Mouse (Mus musculus) heart, embryonic 16.5 days (tissue): ENCODE measurements around the gene Gm1043. TPM values are rescaled to one million over a fixed set of nuclear protein-coding genes. Genes with fewer than 3 reads are reported as not detected.

Experiments
- ATAC-seq: fragments of 200-750 bp; cut with Nextera tagmentation; replicated peaks from 2 replicates; pipeline ENCODE4 v1.8.0; 2017; ENCODE audit warnings: moderate number of reproducible peaks; ENCODE audit not compliant: insufficient read depth, low FRiP score; ENCODE audit errors: extremely low read depth
- H3K27ac ChIP-seq: fragments of 300-500 bp; sonication (generic); 2 replicates; pipeline ENCODE4 v1.5.1; 2014; ENCODE audit warnings: mild to moderate bottlenecking, low read length, control low read depth, moderate library complexity
- H3K27me3 ChIP-seq: fragments of 300-500 bp; sonication (generic); 2 replicates; pipeline ENCODE4 v1.6.1; 2014; ENCODE audit warnings: low read length, mixed read lengths; ENCODE audit not compliant: control insufficient read depth, insufficient read depth
- H3K36me3 ChIP-seq: fragments of 300-500 bp; sonication (generic); 2 replicates; pipeline ENCODE4 v1.6.1; 2014; ENCODE audit not compliant: control insufficient read depth, insufficient read depth
- H3K4me1 ChIP-seq: fragments of 300-500 bp; sonication (generic); 2 replicates; pipeline ENCODE4 v1.6.1; 2014; ENCODE audit warnings: low read length, mixed read lengths; ENCODE audit not compliant: control insufficient read depth, insufficient read depth
- H3K4me2 ChIP-seq: fragments of 300-500 bp; sonication (generic); 2 replicates; pipeline ENCODE4 v1.6.1; 2014; ENCODE audit warnings: low read depth, mild to moderate bottlenecking, control low read depth, low read length
- H3K4me3 ChIP-seq: fragments of 300-500 bp; sonication (generic); 2 replicates; pipeline ENCODE4 v1.5.1; 2014; ENCODE audit warnings: mild to moderate bottlenecking, control low read depth, low read length
- H3K9ac ChIP-seq: fragments of 300-500 bp; sonication (generic); 2 replicates; pipeline ENCODE4 v1.6.1; 2014; ENCODE audit warnings: low read length, control low read depth
- H3K9me3 ChIP-seq: fragments of 300-500 bp; sonication (generic); replicated peaks from 2 replicates; pipeline ENCODE4 v1.6.1; 2016; ENCODE audit warnings: low read length; ENCODE audit not compliant: control insufficient read depth
- WGBS: fragments of 180-500 bp; shearing (Covaris S2); extraction: QIAGEN DNeasy Blood & Tissue Kit; methylation state at CpG from one replicate; pipeline ENCODE4 v1.1.7; 2014; 5-methylcytosine and 5-hydroxymethylcytosine counted together
- polyA plus RNA-seq: library from polyadenylated mRNA; unstranded; fragments of >200 nt; fragmentation: Nextera tagmentation; extraction: Ambion mirVana; gene quantifications from 2 replicates; pipeline ENCODE4 v1.2.1, GENCODE M21; 2015

Gm1043 gene
- polyA plus RNA-seq, 1 experiment from 2014 or later: not detected

GRCm38 (mm10) chr5:37056471-37056870, 28.7 kb upstream of the Gm1043 start:
- no peaks in the 10 kb centered on the region for H3K36me3 ChIP-seq
- WGBS: 58% methylated on average over 3 of the region's 3 CpGs

GRCm38 (mm10) chr5:37061612-37062011, 23.6 kb upstream of the Gm1043 start:
- Histone ChIP-seq H3K9me3 (no peaks in the 10 kb centered on the region), H3K27me3 (no peaks in the 10 kb centered on the region), H3K36me3 (no peaks in the 10 kb centered on the region), H3K4me1 (no peaks in the 10 kb centered on the region), H3K4me3 (no peak overlapping the region), H3K4me2 (no peak overlapping the region), H3K9ac (no peak overlapping the region), H3K27ac (no peak overlapping the region)
- 77% methylated on average over 8 of the region's 8 CpGs for WGBS
- no peak for ATAC-seq

More at GRCm38 (mm10) chr5:37056471-37056870, 28.7 kb upstream of the Gm1043 start:
- Histone ChIP-seq H3K9ac (no peak overlapping the region), H3K9me3 (no peaks in the 10 kb centered on the region), H3K4me2 (no peak overlapping the region), H3K4me3 (no peak overlapping the region), H3K27me3 (no peaks in the 10 kb centered on the region), H3K27ac (no peak overlapping the region), H3K4me1 (no peaks in the 10 kb centered on the region)
- ATAC-seq: no peak

- Histone ChIP-seq H3K27me3 (no peaks in the 10 kb centered on the region), H3K4me3 (no peak overlapping the region), H3K9me3 (no peaks in the 10 kb centered on the region), H3K4me1 (no peaks in the 10 kb centered on the region), H3K36me3 (no peaks in the 10 kb centered on the region), H3K9ac (no peak overlapping the region), H3K27ac (no peak overlapping the region), H3K4me2 (no peak overlapping the region)
- no peak for ATAC-seq
- 67% methylated on average over 13 of the region's 13 CpGs for WGBS
These were observed 20.4 kb upstream of the Gm1043 start for GRCm38 (mm10) chr5:37064454-37065449.

GRCm38 (mm10) chr5:37066703-37067568, 18.2 kb upstream of the Gm1043 start:
- H3K36me3 ChIP-seq: no peaks in the 10 kb centered on the region
- H3K27ac ChIP-seq: no peak overlapping the region
- H3K4me3 ChIP-seq: no peak overlapping the region
- no peak overlapping the region for H3K4me2 ChIP-seq
- H3K9ac ChIP-seq: no peak overlapping the region
- 0 out of 2 replicates have a peak, but pooled peaks have one; percentile 65 for ATAC-seq
- 61% methylated on average over 8 of the region's 8 CpGs for WGBS
- no peaks in the 10 kb centered on the region for H3K4me1 ChIP-seq
- no peaks in the 10 kb centered on the region for H3K9me3 ChIP-seq
- H3K27me3 ChIP-seq: no peaks in the 10 kb centered on the region

GRCm38 (mm10) chr5:37073660-37074059, 11.5 kb upstream of the Gm1043 start:
- H3K9me3 ChIP-seq: no peaks in the 10 kb centered on the region
- H3K9ac ChIP-seq: no peak overlapping the region
- ATAC-seq: no peak
- no peak overlapping the region for H3K4me2 ChIP-seq
- H3K27me3 ChIP-seq: 0 out of 2 replicates have a peak, but pooled peaks cover 4% of the 10 kb centered on the region
- H3K4me1 ChIP-seq: no peaks in the 10 kb centered on the region
- WGBS: 76% methylated on average over 4 of the region's 4 CpGs
- H3K4me3 ChIP-seq: no peak overlapping the region
- H3K27ac ChIP-seq: no peak overlapping the region
- H3K36me3 ChIP-seq: no peaks in the 10 kb centered on the region

- no peak for ATAC-seq
- no peak overlapping the region for H3K27ac ChIP-seq
- H3K4me3 ChIP-seq: no peak overlapping the region
- no peaks in the 10 kb centered on the region for H3K9me3 ChIP-seq
- H3K36me3 ChIP-seq: no peaks in the 10 kb centered on the region
- no peaks in the 10 kb centered on the region for H3K4me1 ChIP-seq
- H3K4me2 ChIP-seq: no peak overlapping the region
- WGBS: 50% methylated on average over 12 of the region's 12 CpGs
- no peak overlapping the region for H3K9ac ChIP-seq
- 0 out of 2 replicates have a peak, but pooled peaks cover 4% of the 10 kb centered on the region for H3K27me3 ChIP-seq
These were observed 8.4 kb upstream of the Gm1043 start for GRCm38 (mm10) chr5:37076692-37077329.

GRCm38 (mm10) chr5:37077330-37077698, 7.9 kb upstream of the Gm1043 start:
- WGBS: 36% methylated on average over 3 of the region's 3 CpGs
- no peak overlapping the region for H3K4me3 ChIP-seq
- H3K9me3 ChIP-seq: no peaks in the 10 kb centered on the region
- no peaks in the 10 kb centered on the region for H3K4me1 ChIP-seq
- H3K4me2 ChIP-seq: no peak overlapping the region
- H3K9ac ChIP-seq: no peak overlapping the region
- H3K27me3 ChIP-seq: 0 out of 2 replicates have a peak, but pooled peaks cover 4% of the 10 kb centered on the region
- no peak overlapping the region for H3K27ac ChIP-seq
- no peak for ATAC-seq
- H3K36me3 ChIP-seq: no peaks in the 10 kb centered on the region

- H3K4me3 ChIP-seq: no peak overlapping the region
- no peaks in the 10 kb centered on the region for H3K36me3 ChIP-seq
- no peak overlapping the region for H3K27ac ChIP-seq
- H3K4me1 ChIP-seq: no peaks in the 10 kb centered on the region
- WGBS: 82% methylated on average over 4 of the region's 4 CpGs
- no peak; the same call in 1 of the 2 replicates for ATAC-seq
- H3K9ac ChIP-seq: no peak overlapping the region
- H3K4me2 ChIP-seq: no peak overlapping the region
- 0 out of 2 replicates have a peak, but pooled peaks cover 4% of the 10 kb centered on the region for H3K27me3 ChIP-seq
- H3K9me3 ChIP-seq: no peaks in the 10 kb centered on the region
These were observed 5.7 kb upstream of the Gm1043 start for GRCm38 (mm10) chr5:37079484-37079883.
